Mouse (Mus musculus): ENCODE results near the gene Gm8265. TPM values are rescaled to one million over a fixed set of nuclear protein-coding genes. Genes with fewer than 3 reads are reported as not detected.
"Not testable (repeated sequence)": the region's sequence is repeated elsewhere in the genome, so short reads cannot be mapped to it uniquely, and the experiment has no call there.

The Gm8265 gene
- polyA plus RNA-seq (2014; fragmentation: Nextera tagmentation; extraction: Ambion mirVana), result not detected in 2 replicates

DNA sequence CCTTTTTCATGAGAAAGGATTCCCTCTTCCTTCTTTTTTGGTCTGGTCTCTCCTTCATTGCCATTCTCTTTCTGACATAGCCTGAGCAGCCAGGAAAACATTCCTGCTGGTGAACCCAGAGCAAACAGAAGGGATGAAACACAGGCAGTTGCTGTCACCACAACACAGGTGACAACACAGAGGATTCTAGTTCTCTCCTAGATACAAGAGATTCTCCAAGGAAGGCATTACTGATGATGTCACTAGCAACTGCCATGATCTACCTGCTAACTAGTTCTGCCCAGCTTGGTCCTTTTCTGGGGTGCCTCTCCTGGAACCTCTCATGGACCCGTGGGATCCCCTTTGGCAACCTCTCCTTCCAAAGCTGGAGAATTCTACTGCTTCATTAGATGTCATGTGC lies at the start of gene Gm8265:
TSS of gene Gm8265 (minus strand) at position 101 of the 400 bp plus-strand sequence.
- WGBS, result no CpG with 5 or more reads among the region's 1 CpGs

More for the DNA sequence above, at the start of gene Gm8265:
- not testable (repeated sequence) for H3K27me3 ChIP-seq (ENCODE audit: control insufficient read depth, insufficient read depth, low read length); H3K9me3 ChIP-seq (ENCODE audit: control insufficient read depth, low read length); ATAC-seq (ENCODE audit: low FRiP score, low TSS enrichment); H3K36me3 ChIP-seq (ENCODE audit: control insufficient read depth, insufficient read depth, low read length); H3K4me1 ChIP-seq (ENCODE audit: control insufficient read depth, insufficient read depth, low read length); H3K4me3 ChIP-seq (replicated peaks; ENCODE audit: low read depth, low read length); H3K9ac ChIP-seq (replicated peaks; ENCODE audit: low read length); H3K4me2 ChIP-seq (ENCODE audit: low read length); DNase-seq; H3K27ac ChIP-seq (replicated peaks; ENCODE audit: low read depth, low read length)

Other genes with a start within 250 kb of the Gm8265 start
- gene Gm3500, start 244.0 kb downstream of the Gm8265 start, polyA plus RNA-seq (2014; fragmentation: Nextera tagmentation; extraction: Ambion mirVana), result 0.70 and 2.9 TPM in 2 replicates
- gene Gm3194, start 177.6 kb downstream of the Gm8265 start, polyA plus RNA-seq (2014; fragmentation: Nextera tagmentation; extraction: Ambion mirVana), result 1.2 and 3.7 TPM in 2 replicates
- gene Gm8246, start 155.2 kb downstream of the Gm8265 start, polyA plus RNA-seq (2014; fragmentation: Nextera tagmentation; extraction: Ambion mirVana), result not detected in 2 replicates
- not detected in 2 replicates for gene Gm3187, start 148.8 kb downstream of the Gm8265 start, polyA plus RNA-seq (2014; fragmentation: Nextera tagmentation; extraction: Ambion mirVana)
- 15.3 and 21.8 TPM in 2 replicates for gene Gm3488, start 131.4 kb downstream of the Gm8265 start, polyA plus RNA-seq (2014; fragmentation: Nextera tagmentation; extraction: Ambion mirVana)
- not detected in 2 replicates for gene Gm3532, start 94.5 kb downstream of the Gm8265 start, polyA plus RNA-seq (2014; fragmentation: Nextera tagmentation; extraction: Ambion mirVana)
- not detected in 2 replicates for gene Gm9603, start 54.4 kb upstream of the Gm8265 start, polyA plus RNA-seq (2014; fragmentation: Nextera tagmentation; extraction: Ambion mirVana)
- 0.32 and 0.74 TPM in 2 replicates for gene Gm3373, start 108.5 kb upstream of the Gm8265 start, polyA plus RNA-seq (2014; fragmentation: Nextera tagmentation; extraction: Ambion mirVana)
- gene Gm3383, start 175.0 kb upstream of the Gm8265 start, polyA plus RNA-seq (2014; fragmentation: Nextera tagmentation; extraction: Ambion mirVana), result 4.8 and 10.4 TPM in 2 replicates
- not detected in 2 replicates for gene Gm3424, start 197.3 kb upstream of the Gm8265 start, polyA plus RNA-seq (2014; fragmentation: Nextera tagmentation; extraction: Ambion mirVana)
- gene Gm8237, start 247.4 kb upstream of the Gm8265 start, polyA plus RNA-seq (2014; fragmentation: Nextera tagmentation; extraction: Ambion mirVana), result 0.74 and 1.4 TPM in 2 replicates

Data from midbrain, embryonic 14.5 days (tissue).